Mouse (Mus musculus): ENCODE data around the gene Fam171a2. TPM values are rescaled to one million over a fixed set of nuclear protein-coding genes. Genes with fewer than 3 reads are reported as not detected.

Gene Fam171a2
- total RNA-seq, 2 experiments from 2014 or later: 117 to 123 TPM

- Histone ChIP-seq H3K27ac (peak overlapping the region; percentile 90), H3K4me3 (peak overlapping the region; percentile 80)
- no peak for DNase-seq (ENCODE audit: extremely low spot score in 1 of 2, low spot score in 2 of 2)
- no peak for TF ChIP-seq CTCF (IDR thresholded peaks at IDR 0.05)
- intact Hi-C loops (cut with DNase I): no loop called here
Observed at GRCm38 (mm10) chr11:102406401-102406800, 41.1 kb downstream of the Fam171a2 start.

- H3K27ac ChIP-seq: peak overlapping the region; percentile 90; the same call in 1 of the 2 replicates
- no peak for DNase-seq (ENCODE audit: extremely low spot score in 1 of 2, low spot score in 2 of 2)
- H3K4me3 ChIP-seq: peak overlapping the region; percentile 80
- TF ChIP-seq CTCF (IDR thresholded peaks at IDR 0.05): no peak
- intact Hi-C loops (cut with DNase I): no loop called here
Observed at GRCm38 (mm10) chr11:102405544-102406285, 41.8 kb downstream of the Fam171a2 start.

DNA sequence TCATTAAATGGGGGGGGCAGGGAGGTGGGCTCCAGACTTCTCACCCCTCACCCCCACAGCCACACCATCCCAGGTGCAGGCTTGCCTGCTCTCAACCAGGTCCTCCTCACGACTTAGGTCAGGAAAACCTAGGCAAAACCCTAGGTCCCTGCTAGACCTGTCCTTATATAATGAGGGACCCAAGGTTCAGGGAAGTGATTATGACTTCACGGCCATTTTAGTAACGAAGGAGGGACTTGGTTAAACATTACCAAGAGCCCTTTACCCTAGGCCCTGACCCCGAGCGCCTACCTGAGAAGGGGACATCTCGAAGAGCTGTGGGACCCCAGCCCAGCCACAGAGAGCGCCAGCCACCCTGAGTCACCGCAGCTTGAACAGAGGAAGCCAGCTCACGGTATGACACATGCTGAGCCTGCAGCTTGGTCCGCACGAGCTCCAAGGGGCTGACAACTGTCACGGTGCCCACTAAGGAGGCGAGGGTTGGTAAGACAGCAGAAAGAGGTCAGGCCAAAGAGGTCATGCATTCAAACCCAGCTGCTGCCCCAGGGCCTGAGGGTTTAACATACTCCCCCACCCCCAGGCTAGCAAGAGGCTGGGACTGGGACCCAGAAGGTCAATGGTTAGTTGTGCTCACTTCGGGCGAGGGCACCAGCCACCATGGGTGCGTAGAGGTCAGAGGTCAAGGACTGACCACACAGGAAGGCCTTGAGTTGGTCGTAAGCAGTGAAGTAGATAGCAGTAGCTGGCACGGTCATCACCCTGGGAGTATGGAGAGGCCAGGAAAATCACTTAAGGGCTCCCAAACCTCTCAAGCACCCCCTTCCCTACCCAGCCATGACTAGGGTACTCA lies 43.1 kb downstream of the Fam171a2 start:
- no peak overlapping the region for H3K4me3 ChIP-seq
- peak in 1 of 2 experiments; percentile 10 for DNase-seq (ENCODE audit: extremely low spot score in 1 of 2, low spot score in 2 of 2)
- no peak for TF ChIP-seq CTCF (IDR thresholded peaks at IDR 0.05)
- H3K27ac ChIP-seq: peak overlapping the region; percentile 32
- intact Hi-C loops (cut with DNase I): no loop called here

DNA sequence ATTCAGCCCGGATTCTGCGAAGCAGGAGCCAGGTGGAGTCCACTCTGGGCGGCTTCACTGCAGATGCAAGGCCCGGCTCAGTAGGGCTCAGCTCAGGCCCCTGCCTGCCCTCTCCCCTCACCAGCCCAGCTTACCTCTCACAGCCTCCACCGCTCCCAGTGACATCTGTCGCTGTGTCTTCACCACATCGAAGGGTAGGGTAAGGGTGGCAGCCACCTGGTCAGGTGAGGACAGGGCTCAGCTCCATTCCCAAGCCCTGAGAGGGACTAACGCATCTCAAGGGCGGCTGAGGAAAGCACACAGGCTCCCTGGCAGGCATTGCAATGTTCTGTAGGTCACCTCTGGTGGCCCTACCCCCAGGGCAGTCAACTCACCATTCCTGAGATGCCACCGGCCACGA lies 43.8 kb downstream of the Fam171a2 start:
- intact Hi-C loops (cut with DNase I): no loop called here
- DNase-seq (ENCODE audit: extremely low spot score in 1 of 2, low spot score in 2 of 2): no peak

GRCm38 (mm10) chr11:102401898-102402500 lies 45.5 kb downstream of the Fam171a2 start:
- intact Hi-C loops (cut with DNase I): no loop called here
- DNase-seq (ENCODE audit: extremely low spot score in 1 of 2, low spot score in 2 of 2): peak in 1 of 2 experiments; percentile 13
- no peak for TF ChIP-seq CTCF (IDR thresholded peaks at IDR 0.05)
- Histone ChIP-seq H3K4me3 (no peak overlapping the region), H3K27ac (no peak overlapping the region)

More for the DNA sequence above, 43.8 kb downstream of the Fam171a2 start:
- Histone ChIP-seq H3K4me3 (no peak overlapping the region), H3K27ac (no peak overlapping the region)
- no peak for TF ChIP-seq CTCF (IDR thresholded peaks at IDR 0.05)

- DNase-seq (ENCODE audit: extremely low spot score in 1 of 2, low spot score in 2 of 2): no peak
- Histone ChIP-seq H3K4me3 (no peak overlapping the region), H3K27ac (no peak overlapping the region)
- intact Hi-C loops (cut with DNase I): no loop called here
- TF ChIP-seq CTCF (IDR thresholded peaks at IDR 0.05): no peak
Observed at GRCm38 (mm10) chr11:102400513-102401084, 46.9 kb downstream of the Fam171a2 start.

DNA sequence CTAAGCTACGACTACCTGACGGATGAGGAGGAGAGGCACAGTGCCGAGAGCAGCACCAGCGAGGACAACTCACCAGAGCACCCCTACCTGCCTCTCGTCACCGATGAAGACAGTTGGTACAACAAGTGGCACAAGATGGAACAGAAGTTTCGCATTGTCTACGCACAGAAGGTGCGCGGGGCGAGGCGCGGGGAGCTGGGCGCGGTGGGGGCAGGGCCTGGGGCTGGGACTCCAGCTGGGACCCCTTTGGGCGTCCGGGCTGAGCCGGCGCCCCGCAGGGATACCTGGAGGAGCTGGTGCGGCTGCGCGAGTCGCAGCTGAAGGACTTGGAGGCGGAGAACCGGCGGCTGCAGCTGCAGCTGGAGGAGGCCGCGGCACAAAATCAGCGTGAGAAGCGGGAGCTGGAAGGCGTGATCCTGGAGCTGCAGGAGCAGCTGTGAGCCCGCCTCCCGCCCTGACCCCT lies 47.8 kb downstream of the Fam171a2 start:
- TF ChIP-seq CTCF (IDR thresholded peaks at IDR 0.05): no peak
- peak in 1 of 2 experiments; percentile 48 for DNase-seq (ENCODE audit: extremely low spot score in 1 of 2, low spot score in 2 of 2)
- H3K4me3 ChIP-seq: no peak overlapping the region
- intact Hi-C loops (cut with DNase I): no loop called here
- H3K27ac ChIP-seq: no peak overlapping the region

DNA sequence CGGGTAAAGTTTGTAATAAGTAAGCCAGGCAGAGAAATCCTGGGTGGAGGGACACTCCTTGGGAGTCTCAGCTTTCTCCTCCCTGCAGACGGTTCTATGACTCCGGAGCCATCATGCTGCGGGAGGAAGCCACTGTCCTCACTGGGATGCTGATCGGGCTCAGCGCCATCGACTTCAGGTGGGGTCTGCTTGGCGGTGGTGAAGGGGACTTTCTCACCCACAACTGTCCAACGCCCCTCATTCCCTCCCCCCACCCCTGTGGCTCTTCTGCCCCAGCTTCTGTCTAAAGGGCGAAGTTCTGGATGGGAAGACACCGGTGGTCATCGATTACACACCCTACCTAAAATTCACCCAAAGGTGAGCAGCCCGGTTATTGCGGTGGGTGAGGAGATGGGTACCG lies 48.4 kb downstream of the Fam171a2 start:
- no peak for DNase-seq (ENCODE audit: extremely low spot score in 1 of 2, low spot score in 2 of 2)
- intact Hi-C loops (cut with DNase I): no loop called here
- H3K4me3 ChIP-seq: no peak overlapping the region
- no peak overlapping the region; the same call in 1 of the 2 replicates for H3K27ac ChIP-seq
- TF ChIP-seq CTCF (IDR thresholded peaks at IDR 0.05): no peak

DNA sequence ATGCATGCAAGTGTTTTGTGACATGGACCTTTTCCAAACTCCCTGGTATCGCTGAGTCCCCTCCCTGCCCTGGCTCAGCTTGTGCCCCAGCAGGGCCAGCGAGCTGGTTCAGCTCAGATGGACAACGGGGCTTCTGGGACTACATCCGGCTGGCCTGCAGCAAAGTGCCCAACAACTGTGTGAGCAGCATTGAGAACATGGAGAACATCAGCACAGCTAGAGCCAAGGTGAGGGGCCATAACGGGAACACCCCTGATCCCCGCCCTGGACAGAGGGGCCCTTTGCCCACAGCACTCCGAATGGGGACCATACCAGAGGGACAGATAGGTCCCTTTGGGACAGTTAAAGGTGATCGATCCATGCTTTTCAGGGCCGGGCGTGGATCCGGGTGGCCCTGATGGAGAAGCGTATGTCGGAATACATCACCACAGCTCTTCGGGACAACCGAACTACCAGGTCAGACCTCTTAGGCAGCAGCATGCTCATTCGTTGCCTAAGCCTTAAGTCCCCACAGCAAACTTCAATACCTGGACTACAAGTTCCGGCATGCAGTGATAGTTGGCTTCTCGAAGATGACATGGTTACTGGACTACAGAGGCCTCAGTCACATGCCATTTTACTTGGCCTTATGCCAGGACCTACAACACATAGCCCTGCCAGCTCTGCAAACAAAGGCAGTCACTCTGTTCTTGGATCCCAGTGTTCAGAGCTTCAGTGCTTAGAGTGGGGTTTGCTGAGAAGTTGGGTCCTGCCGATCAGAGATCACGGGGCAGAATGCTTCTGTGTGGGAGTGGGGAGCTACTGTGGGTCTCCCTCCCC lies 49.3 kb downstream of the Fam171a2 start:
- TF ChIP-seq CTCF (IDR thresholded peaks at IDR 0.05): no peak
- intact Hi-C loops (cut with DNase I): no loop called here
- no peak overlapping the region for H3K4me3 ChIP-seq
- peak in 1 of 2 experiments; percentile 28 for DNase-seq (ENCODE audit: extremely low spot score in 1 of 2, low spot score in 2 of 2)
- peak overlapping the region; percentile 12; the same call in 1 of the 2 replicates for H3K27ac ChIP-seq

GRCm38 (mm10) chr11:102396671-102397141 lies 50.8 kb downstream of the Fam171a2 start:
- no peak for TF ChIP-seq CTCF (IDR thresholded peaks at IDR 0.05)

More at GRCm38 (mm10) chr11:102396671-102397141, 50.8 kb downstream of the Fam171a2 start:
- H3K27ac ChIP-seq: peak overlapping the region; percentile 98
- intact Hi-C loops (cut with DNase I): no loop called here
- DNase-seq (ENCODE audit: extremely low spot score in 1 of 2, low spot score in 2 of 2): peak; percentile 33 to 74
- H3K4me3 ChIP-seq: peak overlapping the region; percentile 88

All from left cerebral cortex, adult 2 months (tissue).